In genomic region chr8:125550567-125550966, GRCm38 (mm10) we compare ENCODE assay signal across 24 mouse cellular contexts. TPM values are rescaled to one million over a fixed set of nuclear protein-coding genes. Genes with fewer than 3 reads are reported as not detected.
DNase-seq lines count a peak whose midpoint lies in the region; ATAC-seq and TF ChIP-seq lines count a peak whose summit lies in the region.
"Had no signal": no experiment of that assay in that cellular context is flagged by ENCODE, and none has a peak within 500 bp of the region (broad histone marks: within the 10 kb centered on the region; RNA-seq: fewer than 3 reads in every experiment).

No protein-coding gene starts in this region.

- no peak for TF ChIP-seq CTCF in bone marrow, adult 2 months (IDR thresholded peaks at IDR 0.05; ENCODE audit: control insufficient read depth, insufficient read depth, low read length)

- H3K27ac ChIP-seq in heart, embryonic 10.5 days: 0 out of 2 replicates have a peak overlapping the region, but pooled peaks have one; percentile 22
- H3K27ac ChIP-seq in kidney, embryonic 16.5 days (ENCODE audit: low read length): peak overlapping the region; percentile 36
- H3K27ac ChIP-seq in bone marrow, adult 2 months (ENCODE audit: control insufficient read depth, insufficient read depth, low read depth, low read length, poor library complexity): peak overlapping the region; percentile 29; the same call in 1 of the 2 replicates
- H3K27ac ChIP-seq: hindbrain, embryonic 12.5 days had no signal

- no peaks in the 10 kb centered on the region for H3K27me3 ChIP-seq in heart, embryonic 10.5 days (ENCODE audit: insufficient read depth, poor library complexity, severe bottlenecking)
- no peaks in the 10 kb centered on the region for H3K27me3 ChIP-seq in kidney, embryonic 16.5 days (ENCODE audit: insufficient read depth, low read length)
- H3K27me3 ChIP-seq: hindbrain, embryonic 12.5 days had no signal

- no peak for TF ChIP-seq POLR2A in bone marrow, adult 2 months (IDR thresholded peaks at IDR 0.05; ENCODE audit: borderline replicate concordance, control insufficient read depth, low read depth, low read length)

- WGBS in heart, embryonic 10.5 days: 76% methylated on average over 4 of the region's 4 CpGs
- WGBS in kidney, embryonic 16.5 days: 30% methylated on average over 4 of the region's 4 CpGs
- WGBS in bone marrow, adult 2 months: 74% methylated on average over 4 of the region's 4 CpGs

- H3K36me3 ChIP-seq in heart, embryonic 10.5 days: no peaks in the 10 kb centered on the region
- H3K36me3 ChIP-seq in kidney, embryonic 16.5 days (ENCODE audit: insufficient read depth, low read length): no peaks in the 10 kb centered on the region
- H3K36me3 ChIP-seq: G1E; hindbrain, embryonic 12.5 days had no signal

- peak; percentile 57; the same call in 1 of the 2 replicates for ATAC-seq in kidney, embryonic 16.5 days (ENCODE audit: low FRiP score, low TSS enrichment)
- ATAC-seq: CD4-positive, CD25-positive, alpha-beta regulatory T cell, adult 4 months; forebrain, embryonic 16.5 days; hindbrain, embryonic 16.5 days; inflammation-experienced regulatory T-cells, adult 6 months; intestine, postnatal 0 days had no signal

- no peak overlapping the region for H3K4me3 ChIP-seq in heart, embryonic 10.5 days
- no peak overlapping the region for H3K4me3 ChIP-seq in kidney, embryonic 16.5 days (ENCODE audit: low read length)
- no peak overlapping the region for H3K4me3 ChIP-seq in bone marrow, adult 2 months (replicated peaks; ENCODE audit: control insufficient read depth, low read depth, low read length)
- H3K4me3 ChIP-seq: erythroblast, embryonic 14.5 days; hindbrain, embryonic 12.5 days had no signal

- H3K9me3 ChIP-seq in heart, embryonic 10.5 days: no peaks in the 10 kb centered on the region
- no peaks in the 10 kb centered on the region for H3K9me3 ChIP-seq in kidney, embryonic 16.5 days (ENCODE audit: low read length)
- H3K9me3 ChIP-seq: hindbrain, embryonic 12.5 days had no signal

- no peak for DNase-seq in heart, embryonic 10.5 days (ENCODE audit: low spot score)
- no peak for DNase-seq in heart, adult 9 months (ENCODE audit: low spot score in 2 of 2)
- DNase-seq in kidney, postnatal 25 days: no peak
- peak; percentile 80 for DNase-seq in A20 (ENCODE audit: low read depth, low spot score)
- DNase-seq in thymus, adult 18-20 months: no peak
- DNase-seq: adrenal gland, adult 8-10 months; B cell, adult 2 months; cerebellum, adult 11-12 months; cerebellum, adult 9-10 months; cerebellum, postnatal 36 days; gastrocnemius, postnatal 10 days; heart, adult 18-20 months; heart, postnatal 10 days; heart, postnatal 4 days had no signal

- no peak overlapping the region for H3K4me2 ChIP-seq in kidney, embryonic 16.5 days (replicated peaks; ENCODE audit: low read depth, low read length)
- H3K4me2 ChIP-seq: hindbrain, embryonic 12.5 days had no signal

- no peak overlapping the region for H3K9ac ChIP-seq in kidney, embryonic 16.5 days (replicated peaks; ENCODE audit: low read length)
- H3K9ac ChIP-seq: hindbrain, embryonic 12.5 days had no signal

- H3K4me1 ChIP-seq in heart, embryonic 10.5 days: peaks cover 88% of the 10 kb centered on the region
- H3K4me1 ChIP-seq in kidney, embryonic 16.5 days (ENCODE audit: insufficient read depth, low read length): peaks cover 49% of the 10 kb centered on the region
- no peaks in the 10 kb centered on the region; the same call in 1 of the 2 replicates for H3K4me1 ChIP-seq in bone marrow, adult 2 months (ENCODE audit: control insufficient read depth, insufficient read depth, low read length)

RNA-seq across cellular contexts. Expression of gene Sipa1l2, which starts 19.0 kb away (rescaled TPM):
- 24.9 and 32.6 TPM in 2 replicates for polyA plus RNA-seq in heart, embryonic 10.5 days (2016; fragmentation: Nextera tagmentation; extraction: Ambion mirVana)
- 18.1 and 18.3 TPM in 2 replicates for polyA plus RNA-seq in kidney, embryonic 16.5 days (2015; fragmentation: Nextera tagmentation; extraction: Ambion mirVana)
- 2.4 and 6.7 TPM in 2 replicates for polyA plus RNA-seq in bone marrow, adult 2 months (2011; ENCODE audit: insufficient read depth, insufficient read length, low replicate concordance, missing spikeins)
- polyA plus RNA-seq: G1E had no signal
